Mouse (Mus musculus) G1E-ER4 (cell line): ENCODE measurements around the gene Txndc15. TPM values are rescaled to one million over a fixed set of nuclear protein-coding genes. Genes with fewer than 3 reads are reported as not detected.

ENCODE experiments used
- GATA1 ChIP-seq: IDR thresholded peaks from one replicate; pipeline ENCODE4 v1.8.0; 2012; ENCODE audit warnings: low read length, inconsistent platforms
- polyA plus RNA-seq: library from polyadenylated mRNA; stranded (reverse); fragments of >175 nt; gene quantifications from 2 replicates; pipeline ENCODE4 v1.2.3, GENCODE M21; 2012

Txndc15 gene
- polyA plus RNA-seq, 1 experiment = 21.8 TPM

DNA sequence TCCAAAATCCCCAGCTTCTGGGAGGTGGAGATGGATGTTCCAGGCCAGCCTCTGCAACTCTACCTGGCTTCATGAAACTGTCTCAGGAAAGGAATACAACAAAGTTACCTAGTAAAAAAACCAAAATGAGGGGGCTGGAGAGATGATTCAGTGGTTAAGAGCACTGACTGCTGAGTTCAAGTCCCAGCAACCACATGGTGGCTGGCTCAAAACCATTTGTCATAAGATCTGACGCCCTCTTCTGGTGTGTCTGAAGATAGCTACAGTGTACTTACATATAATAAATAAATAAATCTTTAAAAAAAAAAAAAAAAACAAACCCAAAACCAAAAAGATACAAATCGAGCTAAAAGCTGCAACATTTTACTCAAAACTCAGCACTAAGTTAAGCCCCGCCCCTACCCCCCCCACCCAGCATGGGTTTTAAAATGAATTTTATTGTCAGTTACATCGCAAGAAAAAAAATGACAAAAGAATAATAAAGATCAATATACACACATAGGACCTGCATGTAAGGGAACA, 12.2 kb downstream of the Txndc15 start:
- no peak for TF ChIP-seq GATA1

DNA sequence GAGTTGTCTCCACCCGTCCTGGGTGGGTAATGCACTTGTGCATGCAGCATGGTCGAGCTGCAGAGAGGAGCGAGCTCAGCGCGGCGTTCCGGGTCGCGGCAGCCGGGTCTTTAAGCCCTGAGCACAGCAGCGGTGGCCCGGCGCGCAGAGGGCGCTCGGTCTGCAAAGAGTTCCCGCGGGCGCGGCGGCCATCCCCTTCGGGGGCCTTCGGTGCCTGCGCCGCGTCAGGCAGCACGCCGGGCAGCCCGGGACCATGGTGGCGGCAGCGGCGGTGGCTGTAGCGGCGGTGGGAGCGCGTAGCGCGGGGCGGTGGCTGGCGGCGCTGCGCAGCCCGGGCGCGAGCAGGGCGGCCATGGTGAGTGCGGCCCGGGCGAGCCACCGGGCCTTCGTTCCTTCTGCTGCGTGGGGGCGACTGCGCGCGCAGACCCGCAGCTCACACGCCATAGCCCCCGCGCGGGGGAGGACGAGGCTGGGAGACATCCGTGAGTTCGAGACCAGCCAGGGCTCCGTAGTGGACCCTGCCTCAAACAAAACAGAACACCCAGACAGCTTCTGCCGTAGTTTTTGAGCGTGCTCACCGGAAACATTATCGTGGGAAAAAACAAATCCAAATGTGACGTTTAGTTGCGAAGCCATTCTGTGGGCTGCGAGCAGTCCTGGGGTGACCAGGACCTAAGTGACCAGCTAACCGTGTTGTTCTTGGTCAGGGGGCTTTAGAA, 12.8 kb downstream of the Txndc15 start, which contains the start of gene Pcbd2:
Gene Pcbd2, plus strand, starts transcription at position 249 of the 719 bp plus-strand sequence.
- TF ChIP-seq GATA1 = no peak

DNA sequence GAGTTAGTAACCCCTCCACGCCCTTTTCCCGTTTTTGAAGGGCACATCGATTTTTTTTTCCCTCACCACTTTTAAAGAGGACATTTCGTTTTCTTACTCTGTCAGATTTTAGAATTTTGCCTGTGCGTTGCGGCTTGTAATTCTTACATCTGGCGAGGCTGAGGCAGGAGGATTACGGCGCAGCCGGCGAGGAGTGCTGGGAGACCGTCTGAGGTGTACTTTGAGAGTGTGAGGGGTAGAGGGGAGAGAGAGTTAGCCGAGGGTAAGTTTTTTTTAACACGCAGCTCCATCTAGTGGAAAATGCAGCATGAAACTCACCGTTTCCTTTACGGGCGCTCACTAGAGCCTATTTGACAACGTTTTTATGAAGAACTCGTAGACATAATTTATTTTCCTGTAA, 13.4 kb downstream of the Txndc15 start:
- TF ChIP-seq GATA1 = no peak

DNA sequence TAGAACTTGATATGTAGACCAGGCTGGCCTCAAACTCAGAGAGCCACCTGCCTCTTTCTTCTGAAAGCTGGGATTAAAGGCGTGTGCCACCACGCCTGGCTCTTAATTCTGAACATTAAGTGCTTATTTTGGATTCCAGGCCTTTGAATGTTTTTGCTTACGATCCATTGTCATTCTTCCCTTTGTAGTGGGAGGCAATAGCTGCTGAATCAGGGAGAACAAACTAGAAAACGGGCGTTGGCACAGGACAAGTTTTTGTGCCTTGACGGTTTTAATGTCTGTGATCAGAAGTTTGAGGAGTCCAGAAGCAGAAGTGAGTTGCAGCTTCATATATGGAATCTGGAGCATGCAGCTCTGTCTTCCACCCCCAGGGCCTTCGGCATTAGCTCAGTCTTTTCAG, 16.3 kb downstream of the Txndc15 start:
- TF ChIP-seq GATA1 = no peak

DNA sequence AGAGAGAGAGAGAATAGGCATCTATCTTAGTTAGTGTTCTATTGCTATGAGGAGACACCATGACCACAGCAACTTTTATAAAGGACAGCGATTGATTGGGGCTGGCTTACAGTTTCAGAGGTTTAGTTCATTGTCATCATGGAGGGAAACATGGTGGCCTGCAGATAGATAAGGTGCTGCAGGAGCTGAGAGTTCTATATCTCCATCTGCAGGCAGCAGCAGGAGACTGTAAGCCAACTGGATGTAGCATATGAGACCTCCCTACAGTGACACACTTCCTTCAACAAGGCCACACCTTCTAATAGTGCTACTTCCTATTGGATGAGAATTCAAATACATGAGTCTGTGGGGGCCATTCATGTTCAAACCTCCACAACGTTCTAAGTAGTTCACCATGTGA, 17.7 kb downstream of the Txndc15 start:
- peak; percentile 59 for TF ChIP-seq GATA1

DNA sequence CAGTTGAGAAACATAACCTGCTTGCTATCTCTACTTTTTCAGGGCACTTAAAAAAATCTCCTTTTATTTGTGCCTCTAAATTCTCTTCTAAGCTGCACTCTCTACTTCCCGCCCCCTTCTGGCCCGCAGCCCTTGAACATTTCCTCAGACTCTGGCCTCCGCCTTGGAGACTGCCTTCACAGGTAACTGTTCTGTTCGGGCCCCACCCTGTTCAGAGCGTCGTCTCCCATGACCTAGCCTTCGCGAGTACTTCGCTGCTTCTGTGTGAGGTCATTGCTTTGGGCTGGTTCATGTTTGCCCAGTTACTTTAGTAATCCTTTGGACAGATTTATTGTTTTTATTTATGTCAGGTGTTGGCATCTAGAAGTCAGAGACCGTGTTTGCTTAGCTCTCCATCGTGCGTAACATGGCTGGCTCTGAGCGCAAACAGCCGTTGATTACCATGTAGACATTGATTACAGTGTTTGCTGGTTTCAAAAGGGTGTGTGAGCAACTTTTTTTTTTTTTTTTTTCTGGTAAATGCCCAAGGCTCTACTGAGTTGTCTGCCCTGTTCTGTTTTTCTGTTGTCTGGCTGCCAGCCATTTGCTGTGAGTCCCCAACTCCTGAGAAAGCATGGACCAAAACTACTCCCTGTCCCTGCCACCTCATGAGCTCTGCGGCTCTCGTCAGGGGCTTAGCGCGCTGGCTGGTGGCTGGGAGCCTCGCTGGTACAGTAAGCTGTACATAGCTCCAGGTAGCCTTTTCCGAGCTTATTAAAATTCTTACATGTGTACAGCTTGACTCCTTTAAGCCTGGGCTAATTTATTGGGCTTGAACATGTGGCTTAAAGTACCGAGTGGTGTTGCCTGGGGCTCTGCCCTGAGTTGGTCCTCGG, 19.4 kb downstream of the Txndc15 start:
- TF ChIP-seq GATA1 = no peak

DNA sequence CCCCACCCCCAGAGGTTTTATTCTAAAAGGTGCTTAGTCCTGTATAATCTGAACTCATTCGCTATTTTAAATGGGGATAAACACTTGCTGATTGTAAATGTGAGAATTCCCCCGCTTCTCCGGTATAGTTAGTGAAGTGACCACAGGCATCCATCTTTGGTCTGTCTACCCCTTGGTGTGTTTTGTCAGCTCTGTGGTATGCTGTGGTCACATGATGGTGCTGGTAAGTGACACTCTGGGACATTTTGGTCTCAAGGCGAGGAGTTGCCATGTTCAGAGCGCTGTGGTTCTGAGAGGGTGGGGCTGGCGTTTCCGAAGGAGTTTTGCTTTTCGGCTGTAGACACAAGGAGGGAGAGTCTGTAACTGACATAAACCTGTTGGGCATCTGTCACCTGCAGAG, 23.4 kb downstream of the Txndc15 start:
- no peak for TF ChIP-seq GATA1

DNA sequence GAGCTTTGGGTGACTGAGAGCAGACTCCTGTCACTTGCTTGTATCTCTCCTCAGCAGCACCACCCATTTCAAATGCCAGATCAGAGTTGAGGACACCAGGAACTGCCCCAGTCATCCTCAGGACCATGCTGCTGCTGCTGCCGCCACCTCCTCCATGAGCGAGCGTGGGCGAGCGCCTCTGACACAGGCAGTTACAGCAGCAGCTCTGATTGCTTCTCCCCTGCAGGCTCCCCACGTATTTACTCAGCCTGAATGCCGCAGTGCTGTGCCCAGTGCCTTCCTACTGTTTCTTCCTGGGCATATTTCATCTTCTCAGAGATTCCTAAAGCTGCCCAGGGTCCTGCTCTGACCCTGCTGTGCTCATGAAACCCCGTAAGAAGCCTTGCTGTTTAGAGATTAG, 27.9 kb downstream of the Txndc15 start:
- no peak for TF ChIP-seq GATA1

DNA sequence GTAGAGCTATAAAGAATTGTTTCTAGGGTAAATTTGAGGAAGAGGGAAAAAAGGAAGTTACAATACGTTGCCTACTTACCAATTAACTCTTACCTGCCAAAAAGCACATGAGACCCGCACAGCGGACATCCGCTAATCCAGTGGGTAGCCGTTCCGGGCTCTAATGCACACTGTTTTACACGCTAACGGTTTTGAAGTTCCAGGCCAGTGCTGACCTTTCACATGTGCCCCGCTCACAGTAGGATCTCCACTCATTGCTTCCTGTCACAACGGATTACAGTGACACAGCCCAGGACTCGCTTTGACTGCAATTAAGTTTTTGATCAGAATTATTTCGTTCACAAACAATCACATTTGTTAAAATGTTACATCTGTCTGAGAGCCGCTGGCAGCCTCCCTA, 39.9 kb downstream of the Txndc15 start:
- no peak for TF ChIP-seq GATA1

DNA sequence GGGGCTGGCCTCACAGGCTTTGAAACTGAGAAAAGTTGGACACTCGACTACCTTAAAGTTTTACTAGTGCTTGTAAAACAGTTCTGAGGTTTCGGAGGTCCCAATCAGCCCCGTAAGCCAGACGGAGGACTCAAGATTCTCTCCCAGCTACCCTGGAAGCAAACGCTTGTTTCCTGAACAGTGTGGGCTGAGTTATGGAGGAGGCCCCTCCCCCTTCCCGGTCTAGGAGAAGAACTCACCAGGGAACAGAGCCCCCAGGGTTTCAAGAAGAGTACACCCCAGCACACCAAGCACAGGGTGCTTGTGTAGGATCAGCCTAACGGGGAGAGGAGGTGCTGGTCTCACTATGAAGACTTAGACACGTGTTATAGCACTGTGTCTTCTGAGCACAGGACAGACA, 42.3 kb downstream of the Txndc15 start:
- no peak for TF ChIP-seq GATA1

DNA sequence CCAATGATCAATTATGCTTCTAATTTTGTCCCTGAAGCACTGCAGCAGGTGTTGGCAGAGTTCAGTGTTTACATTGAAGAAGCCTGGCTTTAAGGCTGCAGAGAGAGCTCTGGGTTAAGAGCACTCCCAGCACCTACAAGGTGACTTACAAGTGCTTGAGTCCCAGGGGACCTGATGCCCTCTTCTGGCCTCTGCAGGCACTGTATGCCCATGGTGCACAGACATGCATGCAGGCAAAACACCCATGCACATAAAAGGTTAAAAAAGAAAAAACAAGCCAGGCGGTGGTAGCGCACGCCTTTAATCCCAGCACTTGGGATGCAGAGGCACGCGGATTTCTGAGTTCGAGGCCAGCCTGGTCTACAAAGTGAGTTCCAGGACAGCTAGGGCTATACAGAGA, 43.2 kb downstream of the Txndc15 start:
- no peak for TF ChIP-seq GATA1

DNA sequence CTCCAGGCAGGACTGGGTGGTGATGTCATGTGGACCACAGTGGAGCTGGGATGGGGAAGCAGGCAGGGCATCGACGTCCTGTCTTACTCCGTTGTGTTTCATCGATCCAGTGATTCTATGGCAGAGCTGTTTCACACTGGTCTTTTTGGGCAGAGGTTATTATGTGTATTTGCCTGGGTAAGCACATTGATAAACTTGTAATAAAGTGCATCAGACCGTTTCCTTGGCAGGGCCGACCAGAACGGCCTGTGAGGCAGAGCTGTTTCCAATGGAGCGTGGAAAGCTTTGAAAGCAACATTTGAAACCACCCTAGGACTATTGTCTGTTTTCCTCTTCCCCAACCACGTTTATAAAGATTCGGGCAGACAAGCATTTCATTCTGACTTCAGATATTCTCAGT, 46.1 kb downstream of the Txndc15 start:
- TF ChIP-seq GATA1 = no peak

DNA sequence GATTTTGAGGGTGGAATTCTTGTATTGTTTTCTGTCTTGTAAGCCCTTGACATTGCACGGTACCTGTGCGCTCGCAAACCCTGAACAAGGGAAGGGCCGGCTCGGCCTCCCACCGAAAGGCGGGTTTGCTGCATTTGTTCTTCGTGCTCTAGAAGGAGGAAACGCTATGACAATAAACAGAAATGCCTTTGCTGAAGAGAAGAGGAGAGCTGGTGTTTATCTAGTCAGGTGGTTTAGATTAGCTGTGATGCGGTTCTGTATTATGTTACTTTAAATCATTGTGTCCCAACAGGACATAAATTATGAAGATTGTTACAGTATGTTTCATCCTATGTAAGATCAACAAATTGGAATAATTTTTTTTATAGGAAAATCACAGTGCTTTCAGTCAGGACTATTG, 47.0 kb downstream of the Txndc15 start:
- no peak for TF ChIP-seq GATA1

DNA sequence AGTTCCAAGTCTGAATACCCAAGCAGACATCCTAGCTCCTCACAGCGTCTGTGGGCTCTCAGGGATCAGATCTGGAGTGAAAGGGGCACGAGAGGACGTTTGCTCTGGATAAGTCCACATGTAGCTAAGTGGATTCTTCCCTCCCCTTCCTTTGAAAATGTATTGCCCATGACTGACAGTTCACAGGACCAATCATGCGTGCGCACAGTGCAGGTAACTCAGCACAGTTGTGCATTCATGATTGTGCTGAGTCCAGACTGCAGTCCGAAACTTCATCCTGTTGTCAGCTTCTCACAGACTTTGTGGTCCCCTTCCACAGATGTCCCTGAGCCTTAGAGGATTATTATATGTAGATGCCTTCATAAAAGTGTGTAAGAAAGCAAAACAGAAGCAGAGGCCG, 59.9 kb downstream of the Txndc15 start:
- no peak for TF ChIP-seq GATA1

DNA sequence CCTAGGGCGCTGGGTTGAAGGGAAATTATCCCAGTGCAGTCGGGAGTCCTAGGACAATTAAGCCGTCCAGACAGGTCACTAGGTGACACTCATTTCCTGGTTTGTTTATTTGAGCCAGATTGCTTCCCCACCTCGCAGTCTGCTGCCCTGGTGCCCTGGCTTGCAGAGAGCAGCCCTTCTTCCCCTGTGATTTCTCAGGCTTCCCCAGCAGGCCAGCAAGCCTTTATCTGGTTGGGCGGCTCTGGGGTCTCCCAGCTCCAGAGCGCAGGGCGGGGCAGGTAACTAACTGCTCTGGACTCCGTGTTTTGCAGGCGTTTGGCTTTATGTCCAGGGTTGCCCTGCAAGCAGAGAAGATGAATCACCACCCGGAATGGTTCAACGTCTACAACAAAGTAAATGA, 60.6 kb downstream of the Txndc15 start:
- no peak for TF ChIP-seq GATA1

Other genes starting within 250 kb of the Txndc15 start
- gene Dbn1, start 226.5 kb upstream of the Txndc15 start, polyA plus RNA-seq = 0.03 TPM in 1 of 2 replicates, not detected in the other
- 65.8 and 78.9 TPM in 2 replicates for gene Pdlim7, start 201.0 kb upstream of the Txndc15 start, polyA plus RNA-seq
- 1.1 and 1.3 TPM in 2 replicates for gene Dok3, start 185.4 kb upstream of the Txndc15 start, polyA plus RNA-seq
- gene Ddx41, start 178.0 kb upstream of the Txndc15 start, polyA plus RNA-seq = 82.6 and 88.1 TPM in 2 replicates
- 47.5 and 48.5 TPM in 2 replicates for gene Fam193b, start 143.5 kb upstream of the Txndc15 start, polyA plus RNA-seq
- 180 and 194 TPM in 2 replicates for gene Tmed9, start 140.9 kb upstream of the Txndc15 start, polyA plus RNA-seq
- gene B4galt7, start 114.8 kb upstream of the Txndc15 start, polyA plus RNA-seq = 21.0 and 22.2 TPM in 2 replicates
- 27.0 and 31.7 TPM in 2 replicates for gene Caml, start 91.6 kb upstream of the Txndc15 start, polyA plus RNA-seq
- gene Ddx46, start 79.6 kb upstream of the Txndc15 start, polyA plus RNA-seq = 40.6 and 42.0 TPM in 2 replicates
- 19.5 and 22.1 TPM in 2 replicates for gene B230219D22Rik, start 21.5 kb upstream of the Txndc15 start, polyA plus RNA-seq
- 44.8 and 62.5 TPM in 2 replicates for gene Pcbd2, start 12.7 kb downstream of the Txndc15 start, polyA plus RNA-seq
- gene Catsper3, start 69.9 kb downstream of the Txndc15 start, polyA plus RNA-seq = not detected in 2 replicates
- gene Pitx1, start 121.5 kb downstream of the Txndc15 start, polyA plus RNA-seq = not detected in 2 replicates